Mouse (Mus musculus): ENCODE data around the gene Hist2h3c2. TPM values are rescaled to one million over a fixed set of nuclear protein-coding genes. Genes with fewer than 3 reads are reported as not detected.
"Not testable (repeated sequence)": the region's sequence is repeated elsewhere in the genome, so short reads cannot be mapped to it uniquely, and the experiment has no call there.

The Hist2h3c2 gene
- polyA plus RNA-seq, 2 experiments from 2014 or later = 0.56 to 2.5 TPM

GRCm38 (mm10) chr3:96234914-96235313 is 4.0 kb downstream of the Hist2h3c2 start:
- no peak for ATAC-seq

- ATAC-seq = no peak
These were observed 7.2 kb downstream of the Hist2h3c2 start for GRCm38 (mm10) chr3:96231758-96232120.

- ATAC-seq = no peak
These were observed 7.8 kb downstream of the Hist2h3c2 start for GRCm38 (mm10) chr3:96230910-96231757.

- ATAC-seq = no peak
These were observed 8.5 kb downstream of the Hist2h3c2 start for GRCm38 (mm10) chr3:96230404-96230803.

GRCm38 (mm10) chr3:96228828-96229227 is 10.1 kb downstream of the Hist2h3c2 start:
- no peak for ATAC-seq

- ATAC-seq = no peak
These were observed 12.0 kb downstream of the Hist2h3c2 start for GRCm38 (mm10) chr3:96226695-96227648.

GRCm38 (mm10) chr3:96225421-96225820 is 13.5 kb downstream of the Hist2h3c2 start:
- ATAC-seq = no peak

GRCm38 (mm10) chr3:96222774-96223173 is 16.2 kb downstream of the Hist2h3c2 start:
- no peak for ATAC-seq

GRCm38 (mm10) chr3:96221640-96222038 is 17.3 kb downstream of the Hist2h3c2 start:
- ATAC-seq = no peak

GRCm38 (mm10) chr3:96220765-96221639 is 17.9 kb downstream of the Hist2h3c2 start, which contains the start of the genes Hist2h2ac and Hist2h2be:
Gene Hist2h2ac, minus strand, starts transcription at chr3:96220880.
Gene Hist2h2be, plus strand, starts transcription at chr3:96221119.
- peak; percentile 75 for ATAC-seq

- ATAC-seq = peak; percentile 0
These were observed 18.7 kb downstream of the Hist2h3c2 start for GRCm38 (mm10) chr3:96220131-96220764.

GRCm38 (mm10) chr3:96219661-96220130 is 19.2 kb downstream of the Hist2h3c2 start, which contains the start of the genes Bola1 and Hist2h2ab:
Gene Bola1, minus strand, starts transcription at chr3:96219709.
Gene Hist2h2ab, plus strand, starts transcription at chr3:96219865.
- ATAC-seq = peak; percentile 70

- peak; percentile 13 for ATAC-seq
These were observed 19.7 kb downstream of the Hist2h3c2 start for GRCm38 (mm10) chr3:96219191-96219641.

GRCm38 (mm10) chr3:96209242-96209641 is 29.7 kb downstream of the Hist2h3c2 start:
- no peak for ATAC-seq

GRCm38 (mm10) chr3:96207819-96208218 is 31.1 kb downstream of the Hist2h3c2 start:
- ATAC-seq = no peak

GRCm38 (mm10) chr3:96199731-96200130 is 39.2 kb downstream of the Hist2h3c2 start:
- no peak for ATAC-seq

- not testable (repeated sequence) for ATAC-seq
These were observed 40.2 kb downstream of the Hist2h3c2 start for GRCm38 (mm10) chr3:96198601-96199251.

GRCm38 (mm10) chr3:96198181-96198580 is 40.7 kb downstream of the Hist2h3c2 start:
- peak; percentile 82 for ATAC-seq

- ATAC-seq = peak; percentile 80
These were observed 41.7 kb downstream of the Hist2h3c2 start for GRCm38 (mm10) chr3:96197129-96197749.

Data from activated CD4-positive, CD25-positive, alpha-beta regulatory T cell, adult 4 months (primary cell).